Mouse (Mus musculus): ENCODE measurements around the gene Ptprb.

The Ptprb gene

GRCm38 (mm10) chr10:116370991-116371725 is 95.8 kb downstream of the Ptprb start:
- DNase-seq (ENCODE audit: low spot score in 2 of 2) = no peak

GRCm38 (mm10) chr10:116374111-116374510 is 98.8 kb downstream of the Ptprb start:
- DNase-seq (ENCODE audit: low spot score in 2 of 2) = no peak

GRCm38 (mm10) chr10:116376853-116377252 is 101.5 kb downstream of the Ptprb start:
- DNase-seq (ENCODE audit: low spot score in 2 of 2) = no peak

GRCm38 (mm10) chr10:116382826-116383685 is 107.7 kb downstream of the Ptprb start:
- no peak for DNase-seq (ENCODE audit: low spot score in 2 of 2)

- no peak for DNase-seq (ENCODE audit: low spot score in 2 of 2)
Measured at GRCm38 (mm10) chr10:116384401-116384800, 109.1 kb downstream of the Ptprb start.

GRCm38 (mm10) chr10:116386391-116386885 is 111.1 kb downstream of the Ptprb start:
- DNase-seq (ENCODE audit: low spot score in 2 of 2) = no peak

- no peak for DNase-seq (ENCODE audit: low spot score in 2 of 2)
Measured at GRCm38 (mm10) chr10:116388840-116389239, 113.5 kb downstream of the Ptprb start.

GRCm38 (mm10) chr10:116393790-116394475 is 118.6 kb downstream of the Ptprb start:
- no peak for DNase-seq (ENCODE audit: low spot score in 2 of 2)

- no peak for DNase-seq (ENCODE audit: low spot score in 2 of 2)
Measured at GRCm38 (mm10) chr10:116394585-116394984, 119.3 kb downstream of the Ptprb start.

- no peak for DNase-seq (ENCODE audit: low spot score in 2 of 2)
Measured at GRCm38 (mm10) chr10:116396279-116396678, 121.0 kb downstream of the Ptprb start.

GRCm38 (mm10) chr10:116396966-116397365 is 121.6 kb downstream of the Ptprb start:
- DNase-seq (ENCODE audit: low spot score in 2 of 2) = no peak

GRCm38 (mm10) chr10:116397573-116397972 is 122.2 kb downstream of the Ptprb start:
- DNase-seq (ENCODE audit: low spot score in 2 of 2) = no peak

- DNase-seq (ENCODE audit: low spot score in 2 of 2) = no peak
Measured at GRCm38 (mm10) chr10:116397973-116398372, 122.7 kb downstream of the Ptprb start.

GRCm38 (mm10) chr10:116402742-116403425 is 127.6 kb downstream of the Ptprb start:
- DNase-seq (ENCODE audit: low spot score in 2 of 2) = no peak

GRCm38 (mm10) chr10:116403679-116404078 is 128.4 kb downstream of the Ptprb start:
- DNase-seq (ENCODE audit: low spot score in 2 of 2) = no peak

GRCm38 (mm10) chr10:116405011-116405410 is 129.7 kb downstream of the Ptprb start:
- no peak for DNase-seq (ENCODE audit: low spot score in 2 of 2)

- no peak for DNase-seq (ENCODE audit: low spot score in 2 of 2)
Measured at GRCm38 (mm10) chr10:116407684-116408359, 132.5 kb downstream of the Ptprb start.

GRCm38 (mm10) chr10:116410826-116411225 is 135.5 kb downstream of the Ptprb start:
- DNase-seq (ENCODE audit: low spot score in 2 of 2) = no peak

GRCm38 (mm10) chr10:116416142-116416541 is 140.8 kb downstream of the Ptprb start:
- DNase-seq (ENCODE audit: low spot score in 2 of 2) = no peak

- DNase-seq (ENCODE audit: low spot score in 2 of 2) = no peak
Measured at GRCm38 (mm10) chr10:116416726-116417125, 141.4 kb downstream of the Ptprb start.

Measured in urinary bladder, adult 18-20 months (tissue).